Mouse (Mus musculus) neutrophil, adult 5-6 weeks (primary cell): ENCODE measurements around the gene Sesn1. TPM values are rescaled to one million over a fixed set of nuclear protein-coding genes. Genes with fewer than 3 reads are reported as not detected.

Experiments used
- ATAC-seq: fragments of 151-379, 151-347 bp; 2 replicates; pipeline ENCODE4 v1.8.0; 2017; ENCODE audit warnings: mild to moderate bottlenecking, moderate TSS enrichment; ENCODE audit not compliant: insufficient number of reproducible peaks, poor library complexity, low FRiP score, severe bottlenecking; ENCODE audit errors: extremely low read depth
- total RNA-seq: library from RNA; stranded (forward); fragments of 200-1000 nt; gene quantifications from 2 replicates; pipeline ENCODE4 v1.2.3, GENCODE M21; 2017

Gene Sesn1
- total RNA-seq, 1 experiment from 2014 or later, result 79.8 TPM

DNA sequence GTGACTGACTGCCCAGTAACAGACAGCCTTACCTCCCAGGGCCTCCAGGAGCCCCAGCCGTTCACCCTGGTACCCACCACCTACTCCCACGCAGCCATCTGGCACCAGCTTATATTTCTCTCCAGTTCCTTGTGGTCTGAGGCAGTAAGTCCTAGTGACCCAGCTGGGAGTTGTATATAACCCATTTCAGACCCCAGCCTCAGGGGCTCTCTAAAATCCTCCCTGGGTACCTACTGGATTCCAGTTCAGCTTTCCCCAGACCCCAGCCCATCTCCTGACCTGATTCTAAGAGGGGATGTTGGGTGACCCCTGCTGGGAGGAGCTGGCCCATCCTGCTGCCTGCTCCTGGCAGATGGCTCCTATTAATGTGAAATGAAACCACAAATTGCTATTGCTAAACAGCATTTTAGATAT is 50.5 kb downstream of the Sesn1 start:
- ATAC-seq, result no peak

DNA sequence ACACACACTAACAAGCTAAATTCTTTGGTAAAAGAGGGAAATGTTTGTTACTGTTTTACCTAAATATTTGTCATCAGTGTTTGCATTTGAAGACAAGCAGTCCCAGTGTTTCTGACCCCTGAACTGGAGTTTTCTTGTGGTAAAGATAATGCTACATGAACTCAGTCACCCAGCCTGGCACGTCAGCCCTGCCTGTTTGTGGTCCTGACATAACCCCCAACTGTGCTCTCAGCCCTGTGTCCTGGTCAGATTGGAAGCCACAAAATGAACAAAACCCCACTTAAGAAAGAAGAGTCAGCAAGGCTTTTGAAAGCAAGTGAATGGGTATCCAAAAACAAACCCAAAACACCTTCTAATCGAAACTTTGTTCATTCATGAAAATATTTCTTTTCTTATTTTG is 53.3 kb downstream of the Sesn1 start:
- ATAC-seq, result no peak

DNA sequence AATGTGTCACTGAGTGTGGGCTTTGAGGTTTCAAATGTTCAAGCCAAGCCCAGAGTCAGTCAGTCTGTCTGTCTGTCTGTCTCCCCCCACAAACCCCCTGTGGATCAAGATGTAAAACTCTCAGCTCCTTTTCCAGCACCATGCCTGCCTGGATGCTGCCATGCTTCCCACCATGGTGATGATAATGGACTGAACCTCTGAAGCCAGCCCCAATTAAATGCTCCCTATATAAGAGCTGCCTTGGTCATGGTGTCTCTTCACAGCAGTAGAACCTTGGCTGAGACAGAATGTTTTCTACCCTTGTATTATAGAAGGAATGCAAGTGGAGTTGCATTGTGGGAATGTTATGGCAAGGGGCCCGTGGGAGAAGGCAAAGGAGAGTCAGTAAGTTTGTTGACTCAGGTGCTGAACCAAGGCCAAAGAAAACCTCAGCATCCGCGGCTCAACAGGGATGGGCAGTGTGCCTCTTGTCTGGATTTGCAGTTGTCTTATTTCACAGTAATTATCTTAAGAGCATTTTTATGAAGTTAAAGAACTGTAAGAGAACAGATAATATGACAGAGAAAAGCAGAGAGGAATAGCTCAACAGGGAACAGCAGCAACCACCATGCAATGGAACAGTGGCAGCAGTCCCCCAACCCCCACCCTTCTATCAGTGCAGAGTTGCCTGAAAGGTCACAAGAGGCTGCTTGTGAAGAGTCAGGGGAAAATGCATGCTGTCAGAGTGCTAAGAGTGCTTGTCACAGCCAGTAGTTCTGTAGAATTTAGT is 56.5 kb downstream of the Sesn1 start:
- no peak for ATAC-seq

DNA sequence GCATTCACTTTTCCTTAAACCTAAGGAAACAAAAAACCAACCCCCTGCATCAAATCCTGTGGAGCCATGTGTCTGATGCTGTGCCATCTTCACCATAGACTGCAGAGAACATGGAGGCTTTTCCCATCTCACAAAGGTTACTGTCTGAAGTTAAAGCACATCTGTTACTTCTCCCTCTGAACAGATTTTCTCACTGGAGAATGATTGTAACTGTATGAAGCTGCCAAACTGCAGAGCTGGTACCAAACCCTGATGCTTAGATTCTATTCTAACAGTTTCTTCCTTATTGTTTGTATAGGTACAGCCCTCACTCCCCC is 57.1 kb downstream of the Sesn1 start:
- ATAC-seq, result no peak

DNA sequence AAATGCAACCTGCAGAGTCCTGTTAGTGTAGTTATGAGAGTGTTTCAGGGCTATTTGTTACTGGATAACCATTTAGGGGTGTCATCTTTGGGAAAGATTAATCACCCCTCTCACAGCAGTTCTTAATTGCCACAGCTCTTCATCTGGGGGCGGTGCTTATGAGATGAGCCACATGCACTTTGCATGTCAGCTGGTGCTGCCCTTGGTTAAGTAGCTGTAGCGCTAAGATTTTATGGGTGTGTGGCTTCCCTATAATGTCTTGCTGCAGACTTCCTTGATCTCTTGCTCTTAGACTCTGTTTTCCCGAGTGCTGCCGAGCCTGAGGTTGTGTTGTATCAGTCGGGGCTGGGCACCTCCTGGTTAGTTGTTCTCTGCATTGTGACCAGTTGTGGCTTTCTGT is 58.2 kb downstream of the Sesn1 start:
- ATAC-seq, result 0 out of 2 replicates have a peak, but pooled peaks have one; percentile 46

DNA sequence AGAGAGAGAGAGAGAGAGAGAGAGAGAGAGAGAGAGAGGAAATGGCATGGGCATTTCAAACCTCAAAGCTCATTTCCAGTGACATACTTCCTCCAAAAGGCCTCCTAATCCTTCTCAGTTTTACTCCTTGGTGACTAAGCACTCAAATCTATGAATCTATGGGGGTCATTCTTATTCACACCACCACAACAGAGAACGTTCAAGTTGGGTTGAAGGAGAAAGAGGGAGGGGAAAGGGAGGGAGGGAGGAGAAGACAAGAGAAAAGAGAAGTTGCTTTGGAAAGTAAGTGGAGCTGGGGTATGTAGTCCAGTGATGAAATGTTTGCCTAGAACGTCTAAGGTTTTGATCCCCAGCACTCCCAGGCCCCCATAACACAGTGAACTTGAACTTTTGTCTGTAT is 60.4 kb downstream of the Sesn1 start:
- no peak for ATAC-seq

DNA sequence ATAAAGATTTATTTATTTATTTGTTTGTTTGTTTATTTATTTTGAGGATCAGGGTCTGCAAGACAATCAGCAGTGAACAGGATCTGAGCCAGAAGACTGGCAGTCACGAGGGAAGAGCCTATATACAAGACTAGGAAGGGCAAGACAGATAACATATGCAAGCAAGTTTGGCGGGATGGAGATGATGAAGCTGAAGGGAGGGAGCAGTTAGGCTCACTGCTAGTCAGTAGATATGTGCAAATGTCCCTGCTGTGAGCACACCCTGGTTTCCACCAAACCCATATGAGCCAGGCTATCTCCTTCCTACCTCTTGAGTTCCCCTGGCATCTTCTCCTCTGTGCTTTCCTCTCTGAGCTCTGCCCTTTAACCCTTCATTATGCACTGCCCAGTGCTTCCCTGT is 61.8 kb downstream of the Sesn1 start:
- ATAC-seq, result no peak

DNA sequence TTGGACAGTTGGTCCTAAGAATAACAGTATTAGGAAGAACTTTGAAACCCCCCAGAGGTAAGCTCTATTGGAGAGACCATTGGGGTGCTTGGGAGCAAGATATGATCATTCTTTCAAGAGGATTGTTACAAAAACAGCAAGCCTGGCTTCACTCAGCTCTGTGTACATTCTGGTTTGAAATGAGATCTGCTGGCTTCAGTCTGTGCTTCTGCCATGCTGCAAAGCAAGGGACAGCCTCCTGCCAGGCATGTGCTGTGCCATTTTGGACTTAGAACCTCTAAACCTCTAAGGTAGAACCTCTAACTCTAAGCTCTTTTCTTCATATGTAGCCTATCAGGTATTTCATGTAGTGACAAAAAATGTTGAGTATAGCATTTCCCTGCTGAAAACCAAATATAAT is 65.9 kb downstream of the Sesn1 start:
- no peak for ATAC-seq

DNA sequence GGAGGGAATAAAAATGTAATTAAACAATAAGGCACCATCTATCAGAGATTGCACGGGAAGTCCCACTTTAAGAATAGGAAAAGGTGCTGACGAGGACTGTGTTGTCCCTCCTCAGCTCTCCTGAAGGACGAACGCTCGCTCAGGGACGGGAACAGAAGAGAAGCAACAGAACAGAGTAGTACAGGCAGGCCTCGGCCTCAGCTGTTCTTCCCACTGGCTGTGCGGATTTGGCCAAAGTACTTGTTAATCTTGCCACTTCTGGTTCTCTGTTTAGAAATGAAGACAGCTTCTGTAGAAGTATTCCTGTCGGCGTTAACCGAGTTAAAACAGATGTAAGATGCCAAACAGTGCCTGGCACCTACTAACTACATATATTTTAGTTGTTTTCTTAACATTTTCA is 68.6 kb downstream of the Sesn1 start:
- ATAC-seq, result no peak

DNA sequence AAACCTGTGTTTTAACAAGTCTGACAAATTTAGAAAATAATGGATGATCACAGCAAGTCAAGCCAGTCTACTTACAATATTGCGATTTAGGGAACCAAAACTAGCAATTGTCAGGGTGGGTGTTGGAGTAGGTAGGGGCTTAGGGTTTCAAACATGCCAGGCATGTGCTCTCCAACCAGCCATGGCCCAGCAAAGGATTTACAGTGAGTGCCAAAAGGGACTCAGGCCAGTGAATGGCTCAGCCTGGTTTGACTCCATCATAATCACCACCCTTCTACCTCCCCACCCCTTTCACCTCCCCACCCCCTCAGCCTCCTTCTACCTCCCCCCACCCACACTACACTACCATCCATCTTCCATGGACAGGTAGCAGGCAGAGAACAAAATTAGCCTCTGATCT is 69.9 kb downstream of the Sesn1 start:
- no peak for ATAC-seq

DNA sequence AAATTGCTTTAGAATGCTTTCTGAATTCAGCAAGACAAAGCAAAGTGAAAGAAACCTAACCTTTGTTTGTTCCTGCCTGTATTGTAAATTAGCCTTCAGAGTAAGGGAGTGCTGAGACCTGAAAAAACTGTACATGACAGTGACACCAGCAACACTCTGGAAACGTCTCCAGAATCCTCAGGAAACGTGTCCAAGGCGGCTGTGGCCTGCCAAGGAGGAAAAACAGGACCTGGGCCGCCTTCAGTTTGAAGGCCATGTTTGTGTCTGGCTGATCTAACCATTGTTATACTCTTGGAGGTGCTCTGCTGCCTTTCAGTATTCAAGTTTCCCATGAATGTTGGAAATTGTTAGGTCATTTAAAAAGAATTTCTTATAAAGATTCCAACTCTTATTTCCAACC is 70.5 kb downstream of the Sesn1 start:
- ATAC-seq, result no peak

DNA sequence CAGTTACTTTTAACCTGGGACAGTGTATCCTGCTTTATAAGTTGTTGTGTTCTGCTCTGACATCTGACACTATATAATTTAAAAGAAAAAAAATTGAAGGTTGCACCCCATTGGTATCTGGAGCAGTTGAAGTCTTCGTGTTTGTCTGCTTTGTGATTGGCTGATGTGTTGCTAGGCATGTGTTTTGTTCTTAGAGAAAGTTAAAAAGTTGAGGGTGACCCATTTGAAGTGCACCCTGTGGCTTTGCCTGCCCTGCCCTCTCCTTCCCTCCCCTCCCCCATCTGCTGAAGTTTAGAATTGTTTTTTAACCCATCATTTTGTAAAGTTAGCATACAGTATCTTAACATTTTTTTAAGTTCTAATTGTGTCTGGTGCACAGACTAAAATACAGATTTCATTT is 71.0 kb downstream of the Sesn1 start:
- peak; percentile 53; the same call in 1 of the 2 replicates for ATAC-seq

DNA sequence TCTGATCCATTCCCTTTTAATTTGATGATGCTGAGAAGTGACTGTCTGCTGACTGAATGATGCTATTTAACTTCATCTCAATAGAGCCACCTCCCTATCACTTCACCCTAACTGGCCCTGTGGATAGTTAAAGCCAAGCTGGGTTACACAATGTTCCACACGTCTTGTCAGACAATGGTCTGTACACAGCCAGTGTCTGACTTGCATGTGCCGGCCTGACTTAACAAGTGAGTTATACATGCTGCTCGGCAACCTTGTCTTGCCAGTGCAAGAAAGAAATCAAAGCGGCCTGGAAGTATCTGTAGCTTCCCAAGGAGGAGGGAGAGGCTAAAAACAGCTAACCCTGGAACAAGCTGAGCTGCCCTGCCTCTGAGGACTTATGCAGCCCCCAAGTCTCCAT is 71.7 kb downstream of the Sesn1 start:
- ATAC-seq, result no peak

DNA sequence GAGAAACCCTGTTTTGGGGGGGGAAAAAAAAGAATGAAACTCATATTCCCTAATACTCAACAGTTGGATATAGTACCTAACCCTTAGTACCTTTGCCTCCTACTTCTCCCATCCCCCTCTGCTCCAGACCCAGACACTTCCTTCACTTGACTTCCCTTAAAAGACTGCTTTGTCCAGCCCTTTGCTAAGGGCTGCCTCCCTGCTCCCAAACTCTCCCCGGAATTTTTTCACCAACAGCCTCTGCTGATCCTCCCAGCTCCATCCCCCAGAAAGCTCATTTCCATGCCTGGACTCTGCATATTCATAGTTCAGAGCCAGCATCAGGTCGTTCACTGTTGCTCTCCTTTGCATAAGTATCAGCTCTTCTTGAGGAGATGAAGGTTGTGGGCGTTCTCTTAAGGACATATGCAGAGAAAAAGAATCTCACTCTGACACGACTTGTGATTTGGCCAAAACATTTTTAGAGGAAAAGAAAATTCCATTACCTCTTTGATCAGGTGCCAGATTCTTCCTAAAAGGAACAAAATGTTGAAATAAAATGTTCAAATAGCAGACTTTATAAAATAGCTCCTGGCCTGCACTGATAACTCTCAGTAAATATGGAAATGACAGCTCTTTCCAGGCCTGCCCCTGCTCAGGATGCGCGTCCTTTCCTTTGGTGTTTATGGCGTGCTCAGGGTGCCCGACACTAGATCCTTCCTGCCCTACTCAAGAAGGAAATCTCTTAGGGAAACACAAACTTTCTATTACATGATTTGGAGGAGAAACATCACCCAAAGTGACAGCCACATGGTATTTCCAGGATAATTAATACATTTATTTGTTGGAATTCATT is 74.2 kb downstream of the Sesn1 start:
- no peak for ATAC-seq

DNA sequence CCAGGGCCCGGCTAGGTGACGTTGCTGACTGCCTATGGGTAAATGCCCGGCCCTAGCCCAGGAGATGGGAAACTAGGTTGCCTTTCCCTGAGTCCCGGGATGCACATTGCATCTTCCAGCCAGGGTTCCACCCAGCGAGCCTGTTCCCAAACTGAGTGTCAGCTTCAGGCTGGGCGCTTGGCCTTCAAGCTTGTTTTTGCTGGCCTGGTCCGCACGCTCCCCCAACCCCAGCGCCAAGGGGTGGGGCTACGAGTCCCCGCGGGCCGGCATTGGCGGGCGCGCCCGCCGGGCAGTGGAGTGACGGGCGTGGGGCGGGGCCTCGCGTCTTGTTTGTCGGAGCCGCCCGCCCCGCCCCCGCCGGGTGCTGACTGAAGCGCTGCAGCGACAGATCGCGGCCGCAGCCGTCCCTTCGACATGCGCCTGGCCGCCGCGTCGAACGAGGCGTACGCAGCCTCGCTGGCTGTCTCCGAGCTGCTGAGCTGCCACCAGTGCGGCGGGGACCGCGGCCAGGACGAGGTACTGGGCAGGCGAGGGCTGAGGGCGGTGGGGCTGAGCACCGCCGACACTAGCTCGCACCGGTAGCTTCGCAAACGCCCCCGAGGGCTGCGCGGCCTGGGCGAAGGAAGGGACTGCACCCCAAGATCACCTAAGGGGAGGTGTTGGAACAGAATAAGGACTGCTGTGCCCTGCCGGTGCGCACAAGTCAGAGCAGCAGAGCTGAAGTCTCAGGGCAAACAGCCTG is 77.5 kb downstream of the Sesn1 start:
- peak; percentile 75 for ATAC-seq

DNA sequence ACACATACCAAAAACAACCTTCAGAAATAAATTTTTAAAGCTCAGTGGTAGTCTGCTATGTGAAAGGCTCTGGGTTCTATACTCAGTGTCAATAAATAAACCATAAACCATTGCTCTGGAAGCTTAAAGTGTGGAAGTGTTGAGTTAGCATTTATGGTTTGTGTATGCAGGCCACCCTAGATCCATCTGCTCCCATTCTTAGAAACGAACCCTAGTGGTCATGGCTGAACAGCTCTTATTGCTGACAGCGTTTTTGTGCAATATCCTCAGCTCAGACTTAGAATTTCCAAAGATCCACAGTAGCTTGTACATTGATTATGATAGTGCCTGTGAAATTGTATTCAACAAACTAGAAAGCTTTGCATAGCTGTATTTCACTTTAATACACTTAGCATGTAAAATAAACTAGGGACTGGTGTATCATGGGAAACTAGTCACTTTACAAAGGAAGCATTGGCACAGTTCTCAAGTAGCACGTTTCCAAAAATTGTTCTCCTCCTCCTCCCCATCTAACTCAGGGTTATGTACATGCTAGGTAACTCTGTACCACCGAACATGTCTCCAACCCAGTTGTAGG is 78.7 kb downstream of the Sesn1 start:
- peak; percentile 22; the same call in 1 of the 2 replicates for ATAC-seq

DNA sequence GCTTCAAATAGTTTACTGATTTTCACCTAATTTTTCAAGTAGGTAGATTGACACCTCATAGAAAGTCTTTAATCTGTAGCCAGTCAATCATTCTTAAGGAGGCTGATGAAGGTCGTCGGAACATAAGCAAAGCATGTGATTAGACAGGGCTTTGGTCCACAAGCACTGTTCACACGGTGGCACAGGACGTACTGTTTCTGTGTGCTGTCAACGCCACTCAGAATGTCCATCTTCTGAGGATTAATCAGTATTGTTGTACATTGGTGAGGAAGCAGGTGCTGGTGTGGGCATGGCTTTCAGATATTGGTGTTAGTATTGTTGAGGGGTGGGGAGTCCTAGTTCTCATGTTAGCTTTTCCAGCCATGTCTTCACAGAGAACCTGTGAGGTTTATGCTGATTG is 79.8 kb downstream of the Sesn1 start:
- ATAC-seq, result no peak

DNA sequence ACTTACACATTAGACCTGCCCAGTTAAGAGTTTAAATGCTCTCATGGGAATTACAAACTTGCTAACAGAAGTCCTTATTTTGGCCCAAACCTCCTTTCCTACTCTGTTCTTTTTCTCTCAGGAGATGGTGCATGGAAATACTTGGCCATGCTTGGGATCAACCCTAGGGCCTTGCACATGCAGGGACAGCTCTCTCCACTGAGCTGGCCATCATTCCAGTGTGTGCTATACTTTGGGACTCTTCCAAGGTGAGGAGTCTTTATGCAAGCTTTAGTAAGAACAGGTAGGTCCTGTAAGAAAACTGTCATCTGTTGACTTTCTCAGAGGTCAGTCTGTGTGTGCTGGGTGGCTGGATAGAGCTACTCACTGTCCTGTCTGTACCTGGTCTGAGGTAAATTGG is 80.8 kb downstream of the Sesn1 start:
- ATAC-seq, result no peak

DNA sequence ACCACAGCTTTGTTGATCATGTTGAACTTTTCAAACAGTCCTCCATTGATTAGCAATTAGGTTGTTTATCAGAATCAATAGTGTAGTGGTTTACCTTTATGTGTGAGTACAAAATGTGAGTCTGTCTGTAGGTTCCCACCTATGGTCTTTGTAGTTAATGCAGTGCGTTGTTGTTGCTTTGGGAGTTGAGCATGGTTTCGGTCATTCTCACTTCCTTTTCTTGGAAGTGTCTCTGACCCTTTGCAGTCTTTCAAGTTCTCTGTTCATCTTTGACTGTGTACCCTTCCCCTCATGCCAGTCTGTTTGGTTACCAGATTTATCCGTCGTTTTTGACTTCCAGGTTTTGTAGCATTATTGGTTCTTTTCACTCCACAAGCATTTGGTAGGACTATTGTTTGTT is 81.6 kb downstream of the Sesn1 start:
- ATAC-seq, result no peak
